Mouse (Mus musculus): ENCODE results near the gene Cab39. TPM values are rescaled to one million over a fixed set of nuclear protein-coding genes. Genes with fewer than 3 reads are reported as not detected.

Cab39 gene
- total and polyA plus RNA-seq, 2 experiments, result 17.5 to 54.0 TPM

GRCm38 (mm10) chr1:85894748-85895360 is 101.6 kb downstream of the Cab39 start:
- peak overlapping the region; percentile 39 for H3K9ac ChIP-seq (ENCODE audit: low read depth, low read length)
- no peaks in the 10 kb centered on the region for H3K79me2 ChIP-seq (ENCODE audit: control insufficient read depth, insufficient read depth, low read length)
- TF ChIP-seq CTCF (IDR thresholded peaks at IDR 0.05; ENCODE audit: low read depth, low read length) (no peak), POLR2A (IDR thresholded peaks at IDR 0.05; ENCODE audit: extremely low read depth, insufficient read depth, low read length) (no peak)
- 2% methylated on average over 30 of the region's 30 CpGs for WGBS
- H3K27ac ChIP-seq (replicated peaks; ENCODE audit: insufficient read depth, low read depth, low read length), result no peak overlapping the region
- peaks cover 8% of the 10 kb centered on the region for H3K4me1 ChIP-seq (ENCODE audit: control insufficient read depth, insufficient read depth, low read length)
- H3K36me3 ChIP-seq (ENCODE audit: control insufficient read depth, insufficient read depth, low read length), result no peaks in the 10 kb centered on the region
- H3K4me3 ChIP-seq (ENCODE audit: insufficient read depth, low read depth, low read length), result peak overlapping the region; percentile 71
- H3K27me3 ChIP-seq (ENCODE audit: control insufficient read depth, insufficient read depth, low read length), result no peaks in the 10 kb centered on the region
- no peak for DNase-seq (ENCODE audit: extremely low read depth, low read depth, low spot score)

DNA sequence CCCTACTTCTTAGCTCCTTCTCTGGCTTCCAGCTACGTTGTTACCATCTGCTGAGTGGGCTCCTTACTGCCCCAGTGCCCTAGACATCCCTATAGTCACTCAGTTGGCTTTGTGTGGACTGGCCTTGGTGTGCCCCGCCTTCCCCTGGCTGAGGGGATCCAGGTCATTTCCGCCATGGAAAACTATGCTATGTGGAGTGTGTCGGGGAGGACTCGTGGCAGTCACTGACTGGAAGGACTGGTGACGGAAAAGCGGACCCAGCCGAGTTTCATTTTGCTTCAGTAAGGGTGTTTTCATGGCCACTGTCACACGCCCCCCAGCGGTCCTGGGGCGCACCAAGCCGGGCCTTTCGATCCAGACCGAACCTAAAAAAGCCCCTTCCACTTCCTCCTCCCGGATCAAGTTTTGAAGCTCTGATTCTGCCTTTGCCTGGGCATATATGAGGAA is 102.2 kb downstream of the Cab39 start:
- Histone ChIP-seq H3K9ac (ENCODE audit: low read depth, low read length) (peak overlapping the region; percentile 19), H3K27ac (replicated peaks; ENCODE audit: insufficient read depth, low read depth, low read length) (no peak overlapping the region), H3K36me3 (ENCODE audit: control insufficient read depth, insufficient read depth, low read length) (no peaks in the 10 kb centered on the region), H3K4me1 (ENCODE audit: control insufficient read depth, insufficient read depth, low read length) (peaks cover 8% of the 10 kb centered on the region), H3K79me2 (ENCODE audit: control insufficient read depth, insufficient read depth, low read length) (no peaks in the 10 kb centered on the region), H3K27me3 (ENCODE audit: control insufficient read depth, insufficient read depth, low read length) (no peaks in the 10 kb centered on the region), H3K4me3 (ENCODE audit: insufficient read depth, low read depth, low read length) (peak overlapping the region; percentile 71)
- WGBS, result 11% methylated on average over 15 of the region's 15 CpGs
- TF ChIP-seq POLR2A (IDR thresholded peaks at IDR 0.05; ENCODE audit: extremely low read depth, insufficient read depth, low read length), result no peak
- TF ChIP-seq CTCF (IDR thresholded peaks at IDR 0.05; ENCODE audit: low read depth, low read length), result peak; percentile 62
- DNase-seq (ENCODE audit: extremely low read depth, low read depth, low spot score), result peak; percentile 46

DNA sequence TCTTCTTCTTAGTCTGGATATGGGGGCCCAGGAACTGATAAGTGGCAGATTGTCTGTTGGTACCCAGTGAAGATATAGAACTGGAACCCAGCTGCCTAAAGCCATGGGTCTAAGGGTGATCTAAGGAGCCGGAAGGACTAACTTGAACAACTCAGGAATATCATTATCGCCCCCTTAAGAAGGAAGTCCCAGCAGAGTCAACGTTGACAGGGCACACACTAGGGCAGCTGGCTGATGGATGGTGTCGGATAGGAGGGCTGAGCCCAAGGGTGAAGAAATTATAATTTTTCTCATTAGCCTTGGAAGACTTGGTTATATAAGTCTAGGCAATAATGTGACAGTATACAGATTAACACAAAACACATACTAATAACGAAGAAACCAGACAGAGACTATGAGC is 102.9 kb downstream of the Cab39 start:
- Histone ChIP-seq H3K9ac (ENCODE audit: low read depth, low read length) (no peak overlapping the region), H3K27ac (replicated peaks; ENCODE audit: insufficient read depth, low read depth, low read length) (no peak overlapping the region), H3K36me3 (ENCODE audit: control insufficient read depth, insufficient read depth, low read length) (no peaks in the 10 kb centered on the region), H3K4me1 (ENCODE audit: control insufficient read depth, insufficient read depth, low read length) (peaks cover 11% of the 10 kb centered on the region), H3K27me3 (ENCODE audit: control insufficient read depth, insufficient read depth, low read length) (no peaks in the 10 kb centered on the region), H3K79me2 (ENCODE audit: control insufficient read depth, insufficient read depth, low read length) (no peaks in the 10 kb centered on the region), H3K4me3 (ENCODE audit: insufficient read depth, low read depth, low read length) (no peak overlapping the region)
- DNase-seq (ENCODE audit: extremely low read depth, low read depth, low spot score), result no peak
- TF ChIP-seq CTCF (IDR thresholded peaks at IDR 0.05; ENCODE audit: low read depth, low read length) (no peak), POLR2A (IDR thresholded peaks at IDR 0.05; ENCODE audit: extremely low read depth, insufficient read depth, low read length) (no peak)
- WGBS, result 73% methylated on average over 5 of the region's 5 CpGs

DNA sequence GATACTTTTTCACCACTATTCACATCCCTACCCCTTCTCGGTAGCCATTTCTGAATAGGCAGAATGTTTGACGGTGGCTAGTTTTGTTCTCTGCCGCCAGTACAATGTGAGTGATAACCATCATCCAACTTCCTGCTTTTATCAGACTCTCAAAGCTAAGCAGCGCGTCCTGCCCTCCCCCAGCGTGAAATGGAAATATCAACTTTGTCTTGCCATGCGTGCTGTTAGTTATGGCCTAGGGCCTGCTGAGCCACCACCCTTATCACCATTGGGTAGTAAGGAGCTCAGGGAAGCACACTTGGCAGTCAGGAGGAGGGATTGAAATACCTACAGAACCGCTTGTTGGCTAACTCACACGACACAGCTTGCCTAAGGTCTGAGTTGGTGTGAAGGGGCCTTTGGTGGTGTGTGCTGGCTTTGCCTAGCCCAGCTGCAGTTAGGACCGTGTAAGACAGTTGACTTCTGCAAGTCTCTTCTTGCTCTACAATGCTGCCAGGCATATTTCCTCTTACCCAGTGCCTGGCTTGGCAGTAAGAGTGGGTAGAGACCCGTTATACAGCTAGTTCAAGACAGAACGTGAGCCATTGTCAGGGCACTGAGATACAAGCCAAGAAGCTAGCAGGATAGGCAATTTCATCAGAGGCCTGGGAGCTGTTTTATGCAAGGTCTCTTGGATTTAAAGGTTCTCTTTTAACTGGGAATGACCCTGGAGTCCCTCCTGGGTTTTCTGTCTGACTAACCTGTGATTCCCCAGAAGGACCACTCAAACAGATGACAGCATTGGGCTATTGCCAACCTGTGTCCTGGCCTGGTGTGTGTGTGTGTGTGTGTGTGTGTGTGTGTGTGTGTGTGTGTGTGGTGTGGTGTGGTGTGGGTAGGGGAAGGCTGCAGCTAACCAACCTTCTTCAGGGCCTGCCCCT is 103.8 kb downstream of the Cab39 start:
- no peak overlapping the region for H3K4me3 ChIP-seq (ENCODE audit: insufficient read depth, low read depth, low read length)
- no peak overlapping the region for H3K27ac ChIP-seq (replicated peaks; ENCODE audit: insufficient read depth, low read depth, low read length)
- H3K4me1 ChIP-seq (ENCODE audit: control insufficient read depth, insufficient read depth, low read length), result peaks cover 11% of the 10 kb centered on the region
- WGBS, result 69% methylated on average over 12 of the region's 12 CpGs
- no peaks in the 10 kb centered on the region for H3K27me3 ChIP-seq (ENCODE audit: control insufficient read depth, insufficient read depth, low read length)
- H3K36me3 ChIP-seq (ENCODE audit: control insufficient read depth, insufficient read depth, low read length), result no peaks in the 10 kb centered on the region
- DNase-seq (ENCODE audit: extremely low read depth, low read depth, low spot score), result no peak
- TF ChIP-seq POLR2A (IDR thresholded peaks at IDR 0.05; ENCODE audit: extremely low read depth, insufficient read depth, low read length) (no peak), CTCF (IDR thresholded peaks at IDR 0.05; ENCODE audit: low read depth, low read length) (no peak)
- H3K9ac ChIP-seq (ENCODE audit: low read depth, low read length), result no peak overlapping the region
- H3K79me2 ChIP-seq (ENCODE audit: control insufficient read depth, insufficient read depth, low read length), result no peaks in the 10 kb centered on the region

- WGBS, result 70% methylated on average over 8 of the region's 8 CpGs
- TF ChIP-seq CTCF (IDR thresholded peaks at IDR 0.05; ENCODE audit: low read depth, low read length) (no peak), POLR2A (IDR thresholded peaks at IDR 0.05; ENCODE audit: extremely low read depth, insufficient read depth, low read length) (no peak)
- H3K4me3 ChIP-seq (ENCODE audit: insufficient read depth, low read depth, low read length), result no peak overlapping the region
- no peak for DNase-seq (ENCODE audit: extremely low read depth, low read depth, low spot score)
- H3K79me2 ChIP-seq (ENCODE audit: control insufficient read depth, insufficient read depth, low read length), result no peaks in the 10 kb centered on the region
- H3K27ac ChIP-seq (replicated peaks; ENCODE audit: insufficient read depth, low read depth, low read length), result no peak overlapping the region
- H3K36me3 ChIP-seq (ENCODE audit: control insufficient read depth, insufficient read depth, low read length), result no peaks in the 10 kb centered on the region
- H3K9ac ChIP-seq (ENCODE audit: low read depth, low read length), result no peak overlapping the region
- H3K27me3 ChIP-seq (ENCODE audit: control insufficient read depth, insufficient read depth, low read length), result no peaks in the 10 kb centered on the region
- peaks cover 13% of the 10 kb centered on the region for H3K4me1 ChIP-seq (ENCODE audit: control insufficient read depth, insufficient read depth, low read length)
Observed at GRCm38 (mm10) chr1:85897901-85898760, 104.9 kb downstream of the Cab39 start.
